Mouse (Mus musculus) CH12.LX (cell line): ENCODE data around the gene Ccdc134.

ENCODE experiments used
- CHD2 ChIP-seq: IDR thresholded peaks from 2 replicates; pipeline ENCODE4 v1.6.1; 2011; ENCODE audit warnings: low read length, improper control_type of control experiment
- CTCF ChIP-seq, 2 experiments: IDR thresholded peaks in 1 of 2; conservative IDR thresholded peaks in 1 of 2; 2 replicates each; pipeline ENCODE4 v1.5.1; 2011 to 2012; ENCODE audit warnings: low read depth in 2 of 2, low read length in 2 of 2, improper control_type of control experiment in 1 of 2, inconsistent platforms in 1 of 2, mild to moderate bottlenecking in 1 of 2, moderate library complexity in 1 of 2
- MXI1 ChIP-seq: IDR thresholded peaks from 2 replicates; pipeline ENCODE4 v1.6.1; 2011; ENCODE audit warnings: mild to moderate bottlenecking, low read depth, low read length, improper control_type of control experiment
- POLR2A ChIP-seq: IDR thresholded peaks from 2 replicates; pipeline ENCODE4 v1.6.1; 2011; ENCODE audit warnings: low read depth, mild to moderate bottlenecking, improper control_type of control experiment, low read length

DNA sequence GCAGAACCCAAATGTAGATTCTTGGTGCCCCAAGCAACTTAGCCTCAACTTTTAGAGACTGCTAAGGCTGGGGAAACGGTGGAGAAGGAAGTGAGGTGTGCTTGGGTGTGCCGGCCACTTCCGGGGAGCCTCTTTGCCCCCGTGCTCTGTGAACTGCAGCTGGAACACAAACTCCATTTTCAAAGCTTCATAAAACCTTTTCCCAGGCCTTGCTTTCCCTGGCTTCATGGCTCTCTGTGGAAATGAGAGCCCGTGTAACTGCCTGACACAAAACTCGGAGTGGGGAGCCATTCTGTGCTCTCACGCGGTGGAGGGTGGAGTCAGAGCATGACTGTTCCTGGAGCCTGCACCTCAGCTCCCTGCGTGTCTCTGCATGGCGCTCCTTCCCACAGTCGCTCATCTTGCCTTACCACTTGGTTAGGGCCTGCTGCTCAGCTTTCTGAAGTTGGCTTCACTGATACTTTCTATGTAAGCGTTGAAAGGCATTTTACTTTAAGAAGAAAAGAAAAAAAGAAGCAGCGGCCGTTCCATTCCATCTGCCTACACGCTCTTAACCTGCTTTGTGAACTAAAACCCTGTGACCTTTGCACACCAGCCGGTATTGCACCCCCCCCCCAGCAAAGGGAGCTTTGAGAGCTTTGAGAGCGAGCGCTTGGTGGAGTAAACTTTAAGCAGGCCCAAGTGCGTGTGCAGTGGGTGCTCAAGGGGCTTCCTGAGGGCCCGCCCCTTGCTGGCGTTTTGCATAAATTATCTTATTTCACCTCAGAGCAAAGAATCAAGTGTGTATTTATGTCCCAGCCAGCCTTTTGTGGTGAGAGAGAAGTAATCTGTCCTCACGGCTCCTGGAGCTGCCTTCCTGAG, 38.7 kb downstream of the Ccdc134 start:
- TF ChIP-seq POLR2A (peak; percentile 60), MXI1 (peak; percentile 71; the same call in 1 of the 2 replicates), CHD2 (no peak), CTCF (conservative IDR thresholded peaks at IDR 0.05 in 1 of 2, IDR thresholded peaks at IDR 0.05 in 1 of 2; ENCODE audit: low read depth in 2 of 2, low read length in 2 of 2) (no peak)
